Mouse (Mus musculus): ENCODE data around the gene Ephb4. TPM values are rescaled to one million over a fixed set of nuclear protein-coding genes. Genes with fewer than 3 reads are reported as not detected.

The Ephb4 gene
- polyA plus RNA-seq, 1 experiment from 2014 or later, result 32.1 TPM

GRCm38 (mm10) chr5:137425648-137426047, 75.7 kb downstream of the Ephb4 start:
- Histone ChIP-seq H3K4me2 (ENCODE audit: low read depth, low read length) (no peak overlapping the region), H3K27me3 (ENCODE audit: control insufficient read depth, insufficient read depth, low read length) (no peaks in the 10 kb centered on the region), H3K9ac (ENCODE audit: low read length) (no peak overlapping the region), H3K4me1 (ENCODE audit: control insufficient read depth, insufficient read depth, low read length) (no peaks in the 10 kb centered on the region), H3K9me3 (replicated peaks; ENCODE audit: control insufficient read depth, low read length) (no peaks in the 10 kb centered on the region), H3K27ac (ENCODE audit: low read length) (no peak overlapping the region), H3K4me3 (ENCODE audit: low read length) (no peak overlapping the region), H3K36me3 (ENCODE audit: control insufficient read depth, insufficient read depth) (no peaks in the 10 kb centered on the region)
- 57% methylated on average over 6 of the region's 6 CpGs for WGBS
- ATAC-seq (replicated peaks; ENCODE audit: extremely low read depth, insufficient read depth, low FRiP score), result no peak

Other genes with a start within 250 kb of the Ephb4 start
- 7.1 and 7.2 TPM in 2 replicates for gene Trim56, start 233.9 kb upstream of the Ephb4 start, polyA plus RNA-seq (2015; fragmentation: Nextera tagmentation; extraction: Ambion mirVana)
- 3.5 TPM in 1 of 2 replicates, not detected in the other for gene Muc3, start 200.8 kb upstream of the Ephb4 start, polyA plus RNA-seq (2015; fragmentation: Nextera tagmentation; extraction: Ambion mirVana)
- gene Muc3a, start 137.7 kb upstream of the Ephb4 start, polyA plus RNA-seq (2015; fragmentation: Nextera tagmentation; extraction: Ambion mirVana), result 0.26 and 0.27 TPM in 2 replicates
- gene Ache, start 62.6 kb upstream of the Ephb4 start, polyA plus RNA-seq (2015; fragmentation: Nextera tagmentation; extraction: Ambion mirVana), result 10.6 and 16.7 TPM in 2 replicates
- 8.5 TPM in 2 replicates for gene Ufsp1, start 55.5 kb upstream of the Ephb4 start, polyA plus RNA-seq (2015; fragmentation: Nextera tagmentation; extraction: Ambion mirVana)
- 94.5 and 97.0 TPM in 2 replicates for gene Srrt, start 42.4 kb upstream of the Ephb4 start, polyA plus RNA-seq (2015; fragmentation: Nextera tagmentation; extraction: Ambion mirVana)
- 43.1 and 49.7 TPM in 2 replicates for gene Trip6, start 35.7 kb upstream of the Ephb4 start, polyA plus RNA-seq (2015; fragmentation: Nextera tagmentation; extraction: Ambion mirVana)
- gene Slc12a9, start 16.5 kb upstream of the Ephb4 start, polyA plus RNA-seq (2015; fragmentation: Nextera tagmentation; extraction: Ambion mirVana), result 7.7 and 8.5 TPM in 2 replicates
- 0.02 and 0.09 TPM in 2 replicates for gene Zan, start 127.0 kb downstream of the Ephb4 start, polyA plus RNA-seq (2015; fragmentation: Nextera tagmentation; extraction: Ambion mirVana)
- 43.3 and 45.5 TPM in 2 replicates for gene Pop7, start 152.4 kb downstream of the Ephb4 start, polyA plus RNA-seq (2015; fragmentation: Nextera tagmentation; extraction: Ambion mirVana)
- gene Gigyf1, start 168.4 kb downstream of the Ephb4 start, polyA plus RNA-seq (2015; fragmentation: Nextera tagmentation; extraction: Ambion mirVana), result 8.9 and 9.7 TPM in 2 replicates
- not detected in 2 replicates for gene Epo, start 183.1 kb downstream of the Ephb4 start, polyA plus RNA-seq (2015; fragmentation: Nextera tagmentation; extraction: Ambion mirVana)
- 276 and 285 TPM in 2 replicates for gene Gnb2, start 183.4 kb downstream of the Ephb4 start, polyA plus RNA-seq (2015; fragmentation: Nextera tagmentation; extraction: Ambion mirVana)
- gene Actl6b, start 203.4 kb downstream of the Ephb4 start, polyA plus RNA-seq (2015; fragmentation: Nextera tagmentation; extraction: Ambion mirVana), result 0.33 and 0.36 TPM in 2 replicates
- gene Tfr2, start 219.7 kb downstream of the Ephb4 start, polyA plus RNA-seq (2015; fragmentation: Nextera tagmentation; extraction: Ambion mirVana), result 0.26 and 0.54 TPM in 2 replicates